Mouse (Mus musculus) neutrophil, adult 5-6 weeks (primary cell): Measurements from ENCODE around the gene Gbp9. TPM values are rescaled to one million over a fixed set of nuclear protein-coding genes. Genes with fewer than 3 reads are reported as not detected.
A peak's percentile ranks its signal among the peaks of the same experiment; 100 is the strongest.
"Not testable (repeated sequence)": the region's sequence is repeated elsewhere in the genome, so short reads cannot be mapped to it uniquely, and the experiment has no call there.

Source experiments
- ATAC-seq: fragments of 151-379, 151-347 bp; 2 replicates; pipeline ENCODE4 v1.8.0; 2017; ENCODE audit warnings: mild to moderate bottlenecking, moderate TSS enrichment; ENCODE audit not compliant: insufficient number of reproducible peaks, poor library complexity, low FRiP score, severe bottlenecking; ENCODE audit errors: extremely low read depth
- total RNA-seq: library from RNA; stranded (forward); fragments of 200-1000 nt; gene quantifications from 2 replicates; pipeline ENCODE4 v1.2.3, GENCODE M21; 2017

The Gbp9 gene
- total RNA-seq, 1 experiment from 2014 or later = 177 TPM

GRCm38 (mm10) chr5:105063321-105063720 lies 76.0 kb downstream of the Gbp9 start:
- ATAC-seq = no peak

DNA sequence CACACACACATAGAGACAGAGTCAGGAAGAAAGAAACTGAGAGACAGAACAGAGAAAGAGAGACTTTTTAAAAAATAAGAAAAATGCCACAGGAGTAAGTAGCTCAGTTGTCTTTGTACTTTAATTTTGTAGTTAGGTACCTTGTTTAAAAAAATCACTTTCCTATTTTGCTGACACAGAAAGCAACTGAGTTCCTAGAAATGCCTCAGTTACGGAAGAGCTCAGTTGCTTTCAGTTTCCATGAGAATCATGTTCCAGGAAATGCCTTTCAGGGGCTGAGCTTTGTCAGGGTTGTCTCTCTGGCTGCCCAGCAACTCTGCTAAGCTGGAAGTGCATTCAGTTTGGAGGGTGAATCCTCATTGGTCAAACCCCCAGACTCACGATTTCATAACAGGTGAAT lies 76.9 kb downstream of the Gbp9 start:
- ATAC-seq = not testable (repeated sequence)

DNA sequence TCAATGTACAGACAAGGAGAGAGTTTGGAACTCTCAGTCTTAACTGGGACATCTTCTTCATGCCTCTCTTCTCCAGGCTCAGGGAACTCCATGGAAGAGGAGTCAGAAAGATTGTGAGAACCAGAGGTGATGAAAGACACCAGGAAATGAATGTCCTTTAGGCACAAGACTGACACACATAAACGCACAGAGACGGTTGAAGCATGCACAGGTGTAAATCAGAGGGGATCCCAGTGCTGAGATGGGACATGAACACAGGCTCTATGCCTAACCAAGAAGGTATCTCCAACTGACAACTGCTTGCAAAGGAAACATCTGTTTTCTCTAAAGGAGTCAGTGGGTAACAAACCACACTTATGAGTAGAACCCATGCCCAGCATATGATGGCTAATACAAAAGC lies 79.1 kb downstream of the Gbp9 start:
- no peak for ATAC-seq

DNA sequence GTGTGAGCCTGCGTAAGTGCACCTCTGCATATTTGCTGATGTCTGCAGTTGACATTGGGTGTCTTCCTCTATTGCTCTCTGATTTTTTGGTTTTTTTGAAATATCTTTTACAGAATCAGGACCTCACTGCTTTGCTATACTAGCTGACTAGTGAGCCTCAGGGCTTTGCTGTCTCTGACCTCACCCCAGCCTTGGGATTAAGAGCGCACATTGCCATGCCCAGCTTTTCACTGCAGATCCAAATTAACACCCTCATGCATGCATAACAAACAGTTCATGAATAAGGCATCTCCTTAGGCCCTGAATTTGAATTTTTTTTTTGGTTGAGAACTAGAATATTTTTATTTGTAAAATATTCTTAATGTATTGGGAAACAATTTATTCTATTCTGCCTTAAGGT lies 84.1 kb downstream of the Gbp9 start:
- no peak for ATAC-seq

- ATAC-seq = peak; percentile 72; the same call in 1 of the 2 replicates
Observed at GRCm38 (mm10) chr5:105053471-105054169, 85.7 kb downstream of the Gbp9 start.

DNA sequence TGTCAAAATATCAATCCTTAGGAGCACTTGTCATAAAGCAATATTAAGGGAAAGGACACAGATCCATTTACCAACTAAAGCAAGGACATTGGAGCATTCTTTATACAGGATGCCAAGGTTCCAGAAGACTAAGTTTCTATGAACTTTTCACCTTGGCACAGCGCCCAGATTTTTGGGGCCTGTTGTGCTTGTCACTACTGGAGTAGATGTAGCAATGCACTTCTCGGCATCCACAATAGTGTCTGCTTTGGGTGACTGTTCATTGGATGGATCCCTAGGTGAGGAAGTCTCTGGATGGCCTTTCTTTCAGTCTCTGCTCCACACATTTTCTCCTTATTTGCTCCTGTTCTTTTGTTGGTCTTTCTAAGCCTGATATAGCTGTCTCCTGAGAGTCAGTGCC lies 107.0 kb downstream of the Gbp9 start:
- ATAC-seq = no peak

Other genes with a start within 250 kb of the Gbp9 start
- 27.0 and 29.0 TPM in 2 replicates for gene Abcg3, start 156.8 kb downstream of the Gbp9 start, total RNA-seq
- gene Gbp8, start within 50 bp of the Gbp9 start, total RNA-seq = 8.8 and 14.4 TPM in 2 replicates
- 39.9 and 50.6 TPM in 2 replicates for gene Gbp4, start within 50 bp of the Gbp9 start, total RNA-seq
- 1.9 and 2.6 TPM in 2 replicates for gene Gbp10, start 100.0 kb upstream of the Gbp9 start, total RNA-seq
- 3.1 TPM in 1 of 2 replicates, not detected in the other for gene Gm43302, start 154.2 kb upstream of the Gbp9 start, total RNA-seq
- 4.2 and 8.0 TPM in 2 replicates for gene Gbp6, start 154.2 kb upstream of the Gbp9 start, total RNA-seq